Mouse (Mus musculus): ENCODE results near the gene Chd6. TPM values are rescaled to one million over a fixed set of nuclear protein-coding genes. Genes with fewer than 3 reads are reported as not detected.

Chd6 gene
- polyA plus RNA-seq, 1 experiment from 2014 or later: 37.7 TPM

DNA sequence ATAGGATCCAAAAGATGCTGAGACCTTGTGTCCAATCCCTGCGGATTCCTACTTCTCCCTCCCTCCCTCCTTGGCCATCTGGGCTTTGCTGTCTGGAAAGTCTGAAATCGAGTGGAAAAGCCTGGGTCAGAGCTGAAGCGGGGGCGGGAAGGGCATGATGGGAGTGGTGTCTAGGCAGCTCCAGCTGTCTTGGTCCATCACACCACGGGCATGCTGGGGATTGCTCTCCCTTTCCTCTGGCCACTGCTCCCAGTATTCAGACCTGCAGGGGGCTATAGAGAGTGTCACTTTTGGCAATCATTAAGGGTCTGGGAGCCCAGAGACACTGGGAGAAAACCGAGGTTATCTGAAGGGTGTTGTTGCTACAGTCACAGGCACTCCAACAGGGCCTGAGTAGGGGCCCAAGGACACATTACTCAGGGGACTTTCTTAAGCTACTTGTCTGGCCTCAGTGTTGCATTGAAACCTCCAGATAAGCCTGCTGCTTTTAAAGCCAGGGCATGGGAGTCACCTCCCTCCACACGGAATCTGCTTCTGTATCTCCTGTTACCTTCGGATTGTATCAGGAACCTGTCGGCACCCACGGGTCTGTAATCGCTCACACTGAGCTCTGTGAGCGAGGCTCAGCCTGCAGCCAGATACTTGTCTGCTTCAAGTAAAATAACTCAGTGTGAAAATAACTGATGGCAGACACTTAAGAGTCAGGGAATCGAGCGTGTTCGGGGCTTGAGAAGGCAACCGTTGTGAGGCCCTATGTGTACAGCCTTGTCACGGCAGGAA, 167.8 kb downstream of the Chd6 start:
- Histone ChIP-seq H3K4me3 (no peak overlapping the region), H3K9me3 (no peaks in the 10 kb centered on the region), H3K9ac (no peak overlapping the region), H3K4me1 (no peaks in the 10 kb centered on the region), H3K27ac (no peak overlapping the region), H3K4me2 (replicated peaks) (no peak overlapping the region), H3K36me3 (0 out of 2 replicates have a peak, but pooled peaks cover 6% of the 10 kb centered on the region), H3K27me3 (replicated peaks) (no peaks in the 10 kb centered on the region)
- 78% methylated on average over 17 of the region's 17 CpGs for WGBS
- ATAC-seq (ENCODE audit: low FRiP score, low read depth): no peak

DNA sequence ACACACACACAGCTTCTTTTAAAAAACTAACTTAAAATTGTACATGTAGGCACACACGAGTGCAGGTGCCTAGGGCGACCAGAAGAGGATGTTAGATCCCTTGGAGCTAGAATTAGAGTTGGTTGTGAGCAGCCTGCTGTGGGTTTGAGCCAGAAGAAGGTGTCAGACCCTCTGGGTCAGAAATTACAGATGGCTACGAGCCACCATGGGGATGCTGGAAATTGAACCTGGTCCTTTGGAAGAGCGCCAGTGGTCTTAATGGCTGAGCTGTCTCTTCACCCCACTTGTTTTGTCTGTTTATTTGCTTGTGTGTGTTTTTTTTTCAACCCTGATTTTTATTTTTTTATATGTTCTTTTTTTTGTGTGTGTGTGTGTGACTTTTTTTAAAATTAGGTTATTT, 174.4 kb downstream of the Chd6 start:
- Histone ChIP-seq H3K9ac (no peak overlapping the region), H3K27ac (no peak overlapping the region), H3K36me3 (no peaks in the 10 kb centered on the region), H3K27me3 (replicated peaks) (no peaks in the 10 kb centered on the region), H3K4me2 (replicated peaks) (no peak overlapping the region), H3K4me3 (no peak overlapping the region), H3K4me1 (no peaks in the 10 kb centered on the region), H3K9me3 (no peaks in the 10 kb centered on the region)
- 75% methylated on average over 4 of the region's 4 CpGs for WGBS
- ATAC-seq (ENCODE audit: low FRiP score, low read depth): no peak

DNA sequence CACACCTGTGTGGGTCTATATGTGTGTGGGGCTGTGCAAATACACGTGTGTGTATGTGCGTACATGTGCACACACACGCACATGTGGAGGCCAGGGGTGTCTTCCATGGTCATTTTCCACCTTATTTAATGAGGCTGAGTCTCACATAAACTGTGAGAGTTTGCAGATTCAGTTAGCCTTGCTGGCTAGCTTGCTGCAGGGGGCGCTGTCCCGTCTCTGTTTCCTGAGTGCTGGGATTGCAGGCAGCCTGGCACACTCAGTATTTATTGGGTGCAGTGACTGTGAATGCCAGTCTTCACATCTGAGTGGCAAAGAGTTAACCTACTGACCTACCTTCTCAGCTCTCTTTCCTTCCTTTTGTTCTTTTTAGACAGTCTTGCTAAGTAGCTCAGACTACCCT, 175.0 kb downstream of the Chd6 start:
- Histone ChIP-seq H3K4me2 (replicated peaks) (no peak overlapping the region), H3K36me3 (no peaks in the 10 kb centered on the region), H3K4me3 (no peak overlapping the region), H3K27ac (no peak overlapping the region), H3K27me3 (replicated peaks) (no peaks in the 10 kb centered on the region), H3K9me3 (no peaks in the 10 kb centered on the region), H3K9ac (no peak overlapping the region), H3K4me1 (no peaks in the 10 kb centered on the region)
- ATAC-seq (ENCODE audit: low FRiP score, low read depth): no peak
- WGBS: 63% methylated on average over 5 of the region's 5 CpGs

DNA sequence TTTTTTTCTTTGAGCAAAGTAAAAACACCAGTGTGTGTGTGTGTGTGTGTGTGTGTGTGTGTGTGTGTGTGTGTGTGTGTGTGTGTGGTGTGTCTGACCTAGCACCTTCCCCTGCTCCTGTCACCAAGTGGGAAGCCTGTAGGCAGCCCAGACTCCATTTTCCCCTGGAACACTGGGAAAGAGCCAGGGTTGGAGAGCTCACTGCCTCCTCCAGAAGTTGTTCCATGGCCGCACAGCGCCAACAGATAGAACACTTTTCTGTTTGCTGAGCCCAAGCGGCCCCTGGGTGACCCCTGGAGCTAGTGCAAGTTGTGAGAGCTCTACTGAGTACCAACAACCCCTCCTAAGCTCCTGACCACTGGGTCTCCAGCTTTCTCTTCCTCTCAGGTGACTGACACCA, 175.9 kb downstream of the Chd6 start:
- no peaks in the 10 kb centered on the region for H3K4me1 ChIP-seq
- 79% methylated on average over 3 of the region's 3 CpGs for WGBS

DNA sequence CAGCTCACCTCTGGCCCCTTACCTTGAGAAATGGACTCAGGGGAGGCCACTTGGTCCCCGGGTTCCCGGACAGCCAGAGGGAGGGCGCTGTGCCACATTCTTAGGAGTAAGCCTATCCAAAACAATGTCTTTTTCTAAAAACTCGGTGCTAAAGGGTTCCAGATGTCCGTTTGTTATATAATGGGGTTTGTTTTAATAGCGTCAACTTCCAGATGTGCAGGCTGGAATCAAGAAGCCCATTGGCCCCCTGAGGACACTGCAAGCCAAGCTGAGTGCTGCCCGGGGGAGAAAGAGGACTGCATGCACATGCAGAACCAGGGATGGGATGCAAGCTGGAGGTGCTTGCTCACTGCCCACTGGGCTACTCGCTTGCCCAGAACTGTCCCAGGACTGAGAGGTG, 176.6 kb downstream of the Chd6 start:
- ATAC-seq (ENCODE audit: low FRiP score, low read depth): no peak
- WGBS: 77% methylated on average over 8 of the region's 8 CpGs

More for the DNA sequence above, 175.9 kb downstream of the Chd6 start:
- H3K9me3 ChIP-seq: no peaks in the 10 kb centered on the region
- H3K9ac ChIP-seq: no peak overlapping the region
- no peak overlapping the region for H3K4me2 ChIP-seq (replicated peaks)
- H3K36me3 ChIP-seq: no peaks in the 10 kb centered on the region
- no peak overlapping the region for H3K4me3 ChIP-seq
- H3K27ac ChIP-seq: no peak overlapping the region
- no peaks in the 10 kb centered on the region for H3K27me3 ChIP-seq (replicated peaks)
- ATAC-seq (ENCODE audit: low FRiP score, low read depth): no peak

DNA sequence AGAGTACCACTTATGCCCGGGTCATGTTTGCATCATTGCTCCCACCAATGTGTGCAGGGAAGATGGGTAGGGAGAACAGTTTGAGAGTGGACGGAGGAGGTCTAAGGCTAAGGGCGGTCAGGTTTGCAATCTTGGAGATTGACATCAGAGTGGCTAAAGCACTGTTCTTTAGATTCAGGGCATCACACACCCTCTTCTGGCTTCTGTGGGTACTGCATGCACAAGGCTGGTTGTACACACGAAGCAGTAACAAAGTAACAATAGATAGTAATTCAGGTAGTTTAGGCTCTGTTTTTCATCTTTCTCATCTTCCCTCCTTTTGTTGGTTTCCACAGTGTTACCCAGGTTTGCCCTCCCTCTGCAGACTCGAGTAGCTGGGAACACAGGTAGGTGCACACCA, 177.5 kb downstream of the Chd6 start:
- no peak for ATAC-seq (ENCODE audit: low FRiP score, low read depth)
- no peak overlapping the region for H3K9ac ChIP-seq
- no peaks in the 10 kb centered on the region for H3K27me3 ChIP-seq (replicated peaks)
- no peak overlapping the region for H3K4me3 ChIP-seq
- WGBS: 94% methylated on average over 5 of the region's 5 CpGs
- no peaks in the 10 kb centered on the region for H3K36me3 ChIP-seq
- no peaks in the 10 kb centered on the region for H3K9me3 ChIP-seq
- H3K4me1 ChIP-seq: no peaks in the 10 kb centered on the region
- H3K27ac ChIP-seq: no peak overlapping the region
- no peak overlapping the region for H3K4me2 ChIP-seq (replicated peaks)

More for the DNA sequence above, 176.6 kb downstream of the Chd6 start:
- no peak overlapping the region for H3K4me3 ChIP-seq
- no peak overlapping the region for H3K4me2 ChIP-seq (replicated peaks)
- no peaks in the 10 kb centered on the region for H3K27me3 ChIP-seq (replicated peaks)
- H3K27ac ChIP-seq: no peak overlapping the region
- H3K9ac ChIP-seq: no peak overlapping the region
- no peaks in the 10 kb centered on the region for H3K36me3 ChIP-seq
- H3K4me1 ChIP-seq: no peaks in the 10 kb centered on the region
- H3K9me3 ChIP-seq: no peaks in the 10 kb centered on the region

DNA sequence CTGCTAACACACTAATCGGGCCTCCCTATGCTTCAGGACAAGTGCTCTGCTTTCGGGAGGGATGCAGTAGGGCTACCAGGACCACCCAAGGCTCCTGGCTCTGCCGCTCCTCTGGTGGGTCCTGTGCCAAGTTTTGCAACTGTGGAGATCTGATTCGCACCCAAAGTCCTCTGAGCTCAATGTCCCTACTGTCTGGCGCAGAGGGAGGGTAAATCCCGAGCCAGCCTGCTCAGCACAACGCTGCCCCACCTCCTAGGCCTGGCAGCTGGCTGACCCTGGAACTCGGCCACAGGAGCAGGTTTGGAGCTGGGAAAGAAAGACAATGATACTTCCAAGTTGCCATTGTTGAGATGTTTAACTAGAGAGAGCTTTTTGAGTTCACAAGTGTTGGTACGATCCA, 183.7 kb downstream of the Chd6 start:
- WGBS: 84% methylated on average over 9 of the region's 9 CpGs
- H3K9me3 ChIP-seq: no peaks in the 10 kb centered on the region

DNA sequence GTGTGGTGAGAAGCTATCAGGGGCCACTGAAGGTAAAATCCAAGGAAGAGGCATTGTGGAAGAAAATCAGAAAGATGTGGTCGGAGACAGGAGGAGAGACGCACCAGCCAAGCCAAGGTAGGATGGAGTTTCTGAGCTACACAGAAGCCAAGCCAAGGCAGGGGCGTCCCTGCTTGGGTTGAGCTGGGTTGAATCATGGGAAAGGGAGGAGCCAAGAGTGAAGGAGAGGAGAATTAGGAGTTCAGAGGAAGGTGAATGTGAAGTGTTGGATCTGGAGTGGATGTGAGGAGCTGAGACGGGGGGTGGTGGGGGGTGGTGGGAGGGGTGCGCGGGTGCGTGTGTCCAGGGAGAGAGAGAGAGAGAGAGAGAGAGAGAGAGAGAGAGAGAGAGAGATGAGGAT, 187.6 kb downstream of the Chd6 start:
- H3K27ac ChIP-seq: no peak overlapping the region

More for the DNA sequence above, 183.7 kb downstream of the Chd6 start:
- H3K27ac ChIP-seq: no peak overlapping the region
- no peaks in the 10 kb centered on the region for H3K27me3 ChIP-seq (replicated peaks)
- no peak overlapping the region for H3K4me2 ChIP-seq (replicated peaks)
- H3K36me3 ChIP-seq: no peaks in the 10 kb centered on the region
- no peaks in the 10 kb centered on the region for H3K4me1 ChIP-seq
- ATAC-seq (ENCODE audit: low FRiP score, low read depth): no peak
- no peak overlapping the region for H3K4me3 ChIP-seq
- no peak overlapping the region for H3K9ac ChIP-seq

DNA sequence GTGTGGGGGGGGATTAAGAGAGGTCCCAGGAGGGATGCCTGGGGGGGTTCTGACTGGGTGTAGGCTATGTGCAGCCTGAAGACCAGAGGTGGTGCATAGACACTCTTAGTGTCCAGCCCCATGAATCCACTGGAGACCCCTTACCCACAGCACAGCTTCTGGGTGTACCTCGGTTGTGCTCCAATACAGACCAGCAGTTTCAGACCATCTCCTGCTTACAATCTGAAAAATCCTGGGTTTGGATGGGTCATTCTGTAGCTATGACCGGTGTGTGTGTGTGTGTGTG, 190.0 kb downstream of the Chd6 start:
- no peak overlapping the region for H3K4me2 ChIP-seq (replicated peaks)
- 88% methylated on average over 2 of the region's 2 CpGs for WGBS
- H3K4me3 ChIP-seq: no peak overlapping the region
- no peak for ATAC-seq (ENCODE audit: low FRiP score, low read depth)
- H3K27me3 ChIP-seq (replicated peaks): peaks cover 3% of the 10 kb centered on the region; the same call in 1 of the 2 replicates
- H3K4me1 ChIP-seq: peaks cover 11% of the 10 kb centered on the region; the same call in 1 of the 2 replicates
- H3K9me3 ChIP-seq: no peaks in the 10 kb centered on the region
- H3K9ac ChIP-seq: no peak overlapping the region
- H3K27ac ChIP-seq: no peak overlapping the region
- H3K36me3 ChIP-seq: no peaks in the 10 kb centered on the region

More for the DNA sequence above, 187.6 kb downstream of the Chd6 start:
- H3K27me3 ChIP-seq (replicated peaks): no peaks in the 10 kb centered on the region
- ATAC-seq (ENCODE audit: low FRiP score, low read depth): no peak
- H3K36me3 ChIP-seq: no peaks in the 10 kb centered on the region
- 76% methylated on average over 7 of the region's 7 CpGs for WGBS
- H3K4me3 ChIP-seq: no peak overlapping the region
- H3K4me2 ChIP-seq (replicated peaks): no peak overlapping the region
- no peak overlapping the region for H3K9ac ChIP-seq
- H3K9me3 ChIP-seq: no peaks in the 10 kb centered on the region
- H3K4me1 ChIP-seq: peaks cover 11% of the 10 kb centered on the region; the same call in 1 of the 2 replicates

DNA sequence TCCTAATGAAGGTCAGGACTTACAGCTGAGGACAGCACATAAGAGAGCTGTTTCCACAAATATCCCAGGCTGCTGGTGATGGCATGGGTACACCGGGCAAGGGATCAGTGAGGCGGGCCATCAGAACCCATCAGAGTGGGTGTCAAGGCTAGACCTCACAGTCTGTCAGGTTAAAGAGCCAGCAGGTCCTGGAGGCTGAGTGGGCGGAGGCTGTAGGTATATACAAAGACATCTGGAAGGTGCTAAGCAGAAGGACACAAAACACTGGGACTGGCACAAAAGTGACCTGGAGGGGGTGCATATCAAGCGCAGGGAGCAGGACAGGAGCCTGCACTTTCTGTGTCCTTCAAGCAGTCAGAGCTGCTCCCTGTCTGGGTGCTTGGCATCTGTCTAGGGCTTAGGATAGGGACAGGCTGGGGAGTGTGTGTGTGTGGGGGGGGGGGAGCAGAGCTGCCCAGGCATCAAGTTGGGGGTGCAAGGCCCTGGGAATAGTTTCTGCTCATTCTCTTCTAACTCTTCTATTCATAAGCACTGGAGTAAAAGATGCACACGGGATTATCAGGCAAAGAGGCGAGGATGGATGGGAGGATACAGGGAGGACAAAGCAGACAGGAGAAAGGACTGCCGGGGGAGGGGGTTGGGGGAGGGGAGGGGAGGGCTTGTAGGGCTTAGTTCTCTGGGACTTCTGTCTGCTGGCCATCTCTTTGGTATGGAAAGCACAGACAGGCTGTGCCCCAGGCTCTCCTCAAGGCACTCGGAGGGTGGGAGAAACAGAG, 190.5 kb downstream of the Chd6 start:
- Histone ChIP-seq H3K36me3 (no peaks in the 10 kb centered on the region), H3K9me3 (no peaks in the 10 kb centered on the region), H3K27ac (no peak overlapping the region), H3K9ac (no peak overlapping the region), H3K4me2 (replicated peaks) (no peak overlapping the region), H3K27me3 (replicated peaks) (peaks cover 7% of the 10 kb centered on the region), H3K4me1 (peaks cover 11% of the 10 kb centered on the region; the same call in 1 of the 2 replicates), H3K4me3 (no peak overlapping the region)
- ATAC-seq (ENCODE audit: low FRiP score, low read depth): peak; percentile 45; the same call in 1 of the 2 replicates
- 55% methylated on average over 8 of the region's 8 CpGs for WGBS

DNA sequence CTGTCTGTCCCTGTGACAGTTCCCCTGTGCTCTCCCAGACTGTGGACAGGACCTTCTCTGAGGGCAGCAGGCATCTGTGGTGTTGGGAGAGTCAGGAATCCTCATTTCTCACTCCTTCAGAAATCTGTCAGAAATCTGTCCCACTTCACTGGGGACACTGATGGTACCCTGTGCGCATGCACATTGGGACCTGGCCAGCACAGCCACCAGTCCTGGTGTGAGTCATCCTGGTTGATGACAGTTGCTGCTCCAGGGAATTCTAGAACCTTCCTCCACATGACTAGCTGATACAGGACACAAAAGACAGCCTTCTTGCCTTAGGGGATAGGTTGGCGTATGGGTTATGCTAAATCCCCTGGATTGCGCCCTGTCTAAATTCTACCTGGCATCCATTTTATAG, 191.6 kb downstream of the Chd6 start:
- Histone ChIP-seq H3K4me3 (no peak overlapping the region), H3K27me3 (replicated peaks) (peaks cover 18% of the 10 kb centered on the region), H3K27ac (no peak overlapping the region), H3K9ac (no peak overlapping the region), H3K4me2 (replicated peaks) (no peak overlapping the region), H3K9me3 (no peaks in the 10 kb centered on the region), H3K4me1 (peaks cover 13% of the 10 kb centered on the region; the same call in 1 of the 2 replicates), H3K36me3 (no peaks in the 10 kb centered on the region)
- WGBS: 93% methylated on average over 3 of the region's 3 CpGs
- ATAC-seq (ENCODE audit: low FRiP score, low read depth): no peak

DNA sequence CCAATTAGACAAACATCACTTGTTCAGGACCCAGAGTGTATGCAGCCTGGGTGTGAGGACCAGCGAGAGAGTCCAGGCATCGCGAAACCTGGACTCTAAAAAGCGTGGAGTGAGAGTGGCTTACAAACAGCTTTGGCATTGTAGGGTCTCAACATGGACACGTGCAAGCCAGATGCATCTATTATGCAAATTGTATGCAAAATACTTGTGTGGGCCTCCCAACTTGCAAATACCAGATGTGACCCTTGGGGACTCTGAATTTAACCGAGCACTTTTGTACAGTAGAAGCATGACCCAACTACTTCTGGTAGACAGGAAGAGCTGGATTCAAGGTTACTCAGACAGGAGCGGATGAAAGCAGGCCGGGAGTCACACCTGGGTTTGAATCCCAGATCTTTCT, 192.2 kb downstream of the Chd6 start:
- Histone ChIP-seq H3K27me3 (replicated peaks) (peaks cover 24% of the 10 kb centered on the region), H3K9me3 (no peaks in the 10 kb centered on the region), H3K4me3 (no peak overlapping the region), H3K9ac (no peak overlapping the region), H3K36me3 (no peaks in the 10 kb centered on the region), H3K4me2 (replicated peaks) (no peak overlapping the region), H3K4me1 (peaks cover 19% of the 10 kb centered on the region), H3K27ac (no peak overlapping the region)
- 74% methylated on average over 8 of the region's 8 CpGs for WGBS
- no peak for ATAC-seq (ENCODE audit: low FRiP score, low read depth)
